Mouse (Mus musculus) heart, embryonic 15.5 days (tissue): Measurements from ENCODE around the gene Camk2g. TPM values are rescaled to one million over a fixed set of nuclear protein-coding genes. Genes with fewer than 3 reads are reported as not detected.

Experiments
- ATAC-seq: fragments of 200-750 bp; cut with Nextera tagmentation; replicated peaks from 2 replicates; pipeline ENCODE4 v1.8.0; 2017; ENCODE audit warnings: low read depth, moderate TSS enrichment; ENCODE audit not compliant: insufficient number of reproducible peaks, insufficient read depth, low FRiP score
- H3K27ac ChIP-seq: fragments of 300-500 bp; sonication (generic); 2 replicates; pipeline ENCODE4 v1.5.1; 2015; ENCODE audit warnings: mild to moderate bottlenecking, inconsistent platforms
- H3K27me3 ChIP-seq: fragments of 300-500 bp; sonication (generic); 2 replicates; pipeline ENCODE4 v1.6.1; 2015; ENCODE audit warnings: inconsistent platforms
- H3K36me3 ChIP-seq: fragments of 300-500 bp; sonication (generic); 2 replicates; pipeline ENCODE4 v1.6.1; 2015; ENCODE audit warnings: mild to moderate bottlenecking, inconsistent platforms
- H3K4me1 ChIP-seq: fragments of 300-500 bp; sonication (generic); replicated peaks from 2 replicates; pipeline ENCODE4 v1.6.1; 2015; ENCODE audit warnings: inconsistent platforms
- H3K4me2 ChIP-seq: fragments of 300-500 bp; sonication (generic); 2 replicates; pipeline ENCODE4 v1.6.1; 2015; ENCODE audit warnings: inconsistent platforms, mild to moderate bottlenecking, moderate library complexity
- H3K4me3 ChIP-seq: fragments of 300-500 bp; sonication (generic); 2 replicates; pipeline ENCODE4 v1.5.1; 2015; ENCODE audit warnings: mild to moderate bottlenecking, inconsistent platforms
- H3K9ac ChIP-seq: fragments of 300-500 bp; sonication (generic); 2 replicates; pipeline ENCODE4 v1.6.1; 2015; ENCODE audit warnings: mild to moderate bottlenecking, inconsistent platforms
- H3K9me3 ChIP-seq: fragments of 300-500 bp; sonication (generic); replicated peaks from 2 replicates; pipeline ENCODE4 v1.6.1; 2016; ENCODE audit warnings: inconsistent platforms
- WGBS: fragments of 180-500 bp; shearing (Covaris S2); methylation state at CpG from one replicate; pipeline ENCODE4 v1.1.7; 2015; ENCODE audit warnings: mixed read lengths; 5-methylcytosine and 5-hydroxymethylcytosine counted together
- polyA plus RNA-seq: library from polyadenylated mRNA; unstranded; fragments of >200 nt; fragmentation: Nextera tagmentation; extraction: Ambion mirVana; gene quantifications from 2 replicates; pipeline ENCODE4 v1.2.1, GENCODE M21; 2015

The Camk2g gene
- polyA plus RNA-seq, 1 experiment from 2014 or later, result 75.7 TPM

DNA sequence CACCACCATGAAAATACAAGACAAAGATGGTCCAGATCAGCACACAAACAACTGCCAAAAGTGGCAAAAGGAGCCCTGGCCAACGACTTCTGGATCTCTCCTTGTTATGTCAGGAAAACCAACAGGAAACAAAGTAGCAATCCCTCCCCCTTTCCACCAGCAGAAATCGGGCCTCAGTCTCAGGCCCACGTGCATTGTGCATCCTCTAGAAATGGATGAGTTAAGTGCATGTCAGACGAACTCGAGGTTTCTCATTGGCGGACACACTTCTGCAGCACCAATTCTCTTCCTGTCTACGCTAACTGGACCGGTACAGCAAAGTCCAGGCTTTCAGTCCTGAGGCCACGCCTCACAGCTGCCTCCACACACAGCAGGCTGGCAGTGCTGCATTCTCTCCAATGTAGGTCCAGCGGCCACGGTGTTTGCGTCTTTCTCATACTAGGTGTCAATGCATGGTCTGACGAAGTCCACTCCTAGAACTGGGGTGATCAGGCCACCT is 57.9 kb downstream of the Camk2g start:
- Histone ChIP-seq H3K4me2 (no peak overlapping the region), H3K9ac (no peak overlapping the region), H3K4me1 (peaks cover 41% of the 10 kb centered on the region), H3K4me3 (no peak overlapping the region), H3K27me3 (no peaks in the 10 kb centered on the region), H3K9me3 (no peaks in the 10 kb centered on the region), H3K36me3 (peaks cover 43% of the 10 kb centered on the region), H3K27ac (peak overlapping the region; percentile 93)
- no peak for ATAC-seq
- WGBS, result 75% methylated on average over 13 of the region's 13 CpGs

DNA sequence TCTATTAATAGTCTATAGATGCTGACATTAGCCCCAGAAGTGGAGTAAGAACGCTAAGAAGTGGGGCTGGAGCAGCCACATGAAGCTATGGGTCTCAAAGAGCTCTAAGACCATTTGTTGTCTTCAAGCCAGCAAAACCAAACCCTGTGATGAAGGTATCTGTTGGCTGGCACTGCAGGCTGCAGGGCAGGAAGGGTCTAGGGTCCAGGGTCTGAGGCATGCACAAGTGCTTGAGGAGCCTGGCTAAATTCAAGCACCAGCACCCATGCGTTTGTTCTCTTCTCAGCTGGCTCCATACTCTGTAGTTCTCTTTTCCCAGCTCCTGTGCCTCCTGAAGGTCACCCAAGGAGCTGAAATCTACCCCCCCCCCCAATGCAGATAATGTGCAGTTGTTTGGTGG is 58.8 kb downstream of the Camk2g start:
- Histone ChIP-seq H3K36me3 (peaks cover 40% of the 10 kb centered on the region), H3K4me3 (no peak overlapping the region)
- 53% methylated on average over 2 of the region's 2 CpGs for WGBS

GRCm38 (mm10) chr14:20733952-20734774 is 59.7 kb downstream of the Camk2g start, which contains the start of gene Ndst2:
Gene Ndst2 (minus strand): TSS chr14:20734562.
- WGBS, result under 1% methylated on average over 76 of the region's 81 CpGs
- H3K27me3 ChIP-seq, result no peaks in the 10 kb centered on the region
- no peaks in the 10 kb centered on the region for H3K9me3 ChIP-seq
- peak within 1 kb of the TSS; percentile 85 for H3K4me2 ChIP-seq
- H3K27ac ChIP-seq, result peak within 1 kb of the TSS; percentile 93
- ATAC-seq, result peak; percentile 97
- H3K4me1 ChIP-seq, result peaks cover 41% of the 10 kb centered on the region
- H3K36me3 ChIP-seq, result peaks cover 41% of the 10 kb centered on the region
- peak within 1 kb of the TSS; percentile 82 for H3K9ac ChIP-seq
- H3K4me3 ChIP-seq, result peak within 1 kb of the TSS; percentile 73

More for the DNA sequence above, 58.8 kb downstream of the Camk2g start:
- Histone ChIP-seq H3K4me1 (peaks cover 41% of the 10 kb centered on the region), H3K27ac (peak overlapping the region; percentile 93), H3K27me3 (no peaks in the 10 kb centered on the region), H3K4me2 (peak overlapping the region; percentile 85; the same call in 1 of the 2 replicates), H3K9me3 (no peaks in the 10 kb centered on the region), H3K9ac (0 out of 2 replicates have a peak overlapping the region, but pooled peaks have one; percentile 33)
- no peak for ATAC-seq

GRCm38 (mm10) chr14:20733041-20733951 is 60.6 kb downstream of the Camk2g start:
- no peak for ATAC-seq
- peak overlapping the region; percentile 73 for H3K4me3 ChIP-seq
- WGBS, result 40% methylated on average over 12 of the region's 12 CpGs
- peak overlapping the region; percentile 82 for H3K9ac ChIP-seq
- H3K9me3 ChIP-seq, result no peaks in the 10 kb centered on the region
- peaks cover 41% of the 10 kb centered on the region for H3K36me3 ChIP-seq
- peak overlapping the region; percentile 85 for H3K4me2 ChIP-seq
- no peaks in the 10 kb centered on the region for H3K27me3 ChIP-seq
- H3K27ac ChIP-seq, result peak overlapping the region; percentile 93
- peaks cover 41% of the 10 kb centered on the region for H3K4me1 ChIP-seq

DNA sequence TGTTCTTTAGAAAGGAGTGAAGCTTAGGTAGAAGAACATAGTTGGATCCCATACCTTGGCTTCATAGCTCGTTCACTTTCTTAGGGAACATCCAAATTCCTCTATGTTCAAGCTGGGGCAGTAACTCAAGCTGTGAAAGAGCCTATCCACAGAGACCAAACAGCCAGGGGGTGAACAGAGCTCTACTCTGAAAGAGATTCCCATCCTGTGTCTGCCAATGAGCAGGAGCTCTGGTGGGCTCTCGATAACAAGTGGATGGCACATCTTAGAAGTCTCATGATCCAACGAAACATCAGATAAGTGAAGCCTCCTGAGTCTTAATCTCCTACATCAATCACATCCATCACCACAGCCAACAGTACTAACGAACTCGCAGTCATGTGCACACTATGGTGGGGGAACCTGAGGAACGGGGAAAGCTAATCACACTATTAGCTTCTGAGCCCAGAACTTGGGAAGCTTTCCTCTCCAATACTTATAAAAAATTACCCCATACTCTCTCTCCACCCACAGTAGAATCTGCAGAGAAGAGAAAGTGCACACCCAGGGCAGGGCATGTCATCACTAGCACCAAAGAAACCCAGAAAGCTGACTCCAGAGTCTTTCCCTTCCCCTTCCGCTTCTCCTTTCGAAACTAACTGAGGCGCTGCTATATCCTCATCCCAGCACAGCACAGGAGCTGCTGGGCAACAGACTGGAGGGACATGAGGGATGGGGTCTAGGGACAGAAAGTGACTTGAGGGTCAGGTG is 62.9 kb downstream of the Camk2g start:
- no peak overlapping the region for H3K4me3 ChIP-seq
- H3K36me3 ChIP-seq, result peaks cover 41% of the 10 kb centered on the region
- no peaks in the 10 kb centered on the region for H3K9me3 ChIP-seq
- 79% methylated on average over 9 of the region's 9 CpGs for WGBS
- peaks cover 25% of the 10 kb centered on the region for H3K4me1 ChIP-seq
- no peak overlapping the region for H3K4me2 ChIP-seq
- no peak overlapping the region for H3K9ac ChIP-seq
- H3K27me3 ChIP-seq, result no peaks in the 10 kb centered on the region
- no peak for ATAC-seq
- H3K27ac ChIP-seq, result no peak overlapping the region

DNA sequence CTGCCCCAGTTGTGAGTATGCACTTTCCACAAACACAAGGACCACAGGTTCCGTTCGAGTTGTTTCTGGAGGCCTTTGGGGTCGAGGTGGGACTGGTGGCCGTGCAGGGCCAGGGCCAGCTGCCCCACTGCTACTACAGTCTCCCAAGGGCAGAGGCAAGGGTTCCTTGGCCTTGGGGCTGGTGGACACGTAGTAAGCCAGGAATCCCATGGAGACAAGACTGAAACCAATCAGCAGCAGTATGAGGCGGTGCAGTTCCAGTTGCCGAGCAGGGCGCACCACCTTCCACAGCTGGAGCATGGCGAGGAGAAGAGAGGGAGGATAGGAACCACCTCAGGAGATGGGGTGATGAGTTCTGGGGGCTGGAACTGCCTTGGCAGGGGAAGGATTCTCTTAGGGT is 64.0 kb downstream of the Camk2g start:
- H3K9ac ChIP-seq, result no peak overlapping the region
- peaks cover 24% of the 10 kb centered on the region for H3K4me1 ChIP-seq
- H3K27ac ChIP-seq, result no peak overlapping the region
- H3K4me3 ChIP-seq, result no peak overlapping the region
- no peaks in the 10 kb centered on the region for H3K9me3 ChIP-seq
- H3K27me3 ChIP-seq, result no peaks in the 10 kb centered on the region
- peaks cover 40% of the 10 kb centered on the region for H3K36me3 ChIP-seq
- WGBS, result 84% methylated on average over 9 of the region's 9 CpGs
- no peak overlapping the region for H3K4me2 ChIP-seq
- no peak for ATAC-seq

DNA sequence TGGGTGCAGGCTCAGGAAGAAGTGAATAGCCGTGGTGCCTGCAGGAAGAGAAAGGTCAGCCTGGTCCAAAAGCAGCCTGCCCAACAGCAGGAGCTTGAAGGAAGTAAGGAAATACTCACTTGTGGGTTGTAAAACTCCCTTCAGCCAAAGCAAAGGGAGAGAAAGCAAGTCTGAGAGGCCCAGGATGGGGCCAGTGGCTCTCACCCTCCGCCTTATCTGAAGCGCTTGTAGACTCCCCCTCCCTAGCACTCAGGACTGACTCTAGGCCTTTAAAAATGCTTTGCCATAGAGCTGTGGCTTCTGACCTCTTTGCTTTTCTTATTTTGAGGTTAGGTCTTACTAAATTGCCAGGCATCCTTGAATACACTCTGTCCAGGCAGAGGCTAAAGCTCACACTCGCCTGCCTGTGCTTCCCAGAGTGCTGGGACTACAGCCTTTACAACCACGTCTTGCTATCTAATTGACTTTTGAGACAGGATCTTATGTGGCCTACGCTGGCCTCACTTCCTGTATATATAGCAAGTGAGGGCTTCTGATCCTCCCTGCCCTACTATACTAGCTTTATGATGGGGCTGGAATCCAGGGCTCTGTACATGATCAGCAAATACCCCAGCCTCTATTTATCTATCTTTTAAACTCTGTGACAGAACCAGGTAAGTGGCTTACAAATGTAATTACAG is 68.1 kb downstream of the Camk2g start:
- Histone ChIP-seq H3K9ac (no peak overlapping the region), H3K4me2 (0 out of 2 replicates have a peak overlapping the region, but pooled peaks have one; percentile 6)
- 31% methylated on average over 6 of the region's 6 CpGs for WGBS

DNA sequence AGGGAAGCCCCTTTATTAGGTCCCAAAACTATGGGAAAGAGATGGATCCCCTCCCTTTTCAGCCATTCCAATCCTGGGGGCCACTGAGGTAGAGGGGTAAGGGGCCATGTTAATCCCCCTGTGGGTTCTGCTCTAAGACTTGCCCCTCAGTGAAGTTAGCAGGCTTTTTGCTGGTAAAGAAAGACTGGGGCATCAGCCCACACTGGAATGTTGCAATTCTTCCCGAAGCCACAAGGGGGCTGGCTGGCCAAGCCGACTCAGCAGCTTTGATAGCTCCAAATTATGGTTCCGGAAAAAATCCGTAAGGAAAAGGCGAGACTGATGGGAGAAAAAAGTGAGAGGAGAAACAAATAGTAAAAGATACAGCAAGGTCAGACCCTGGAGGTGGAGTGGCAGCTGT is 69.8 kb downstream of the Camk2g start:
- H3K4me3 ChIP-seq, result no peak overlapping the region
- 21% methylated on average over 5 of the region's 5 CpGs for WGBS
- H3K4me2 ChIP-seq, result no peak overlapping the region
- H3K4me1 ChIP-seq, result peaks cover 12% of the 10 kb centered on the region
- H3K36me3 ChIP-seq, result peaks cover 84% of the 10 kb centered on the region
- no peak for ATAC-seq
- no peaks in the 10 kb centered on the region for H3K9me3 ChIP-seq
- no peaks in the 10 kb centered on the region for H3K27me3 ChIP-seq
- no peak overlapping the region for H3K9ac ChIP-seq
- no peak overlapping the region for H3K27ac ChIP-seq

More for the DNA sequence above, 68.1 kb downstream of the Camk2g start:
- Histone ChIP-seq H3K27ac (peak overlapping the region; percentile 62), H3K9me3 (no peaks in the 10 kb centered on the region), H3K4me1 (peaks cover 12% of the 10 kb centered on the region), H3K36me3 (peaks cover 80% of the 10 kb centered on the region), H3K27me3 (no peaks in the 10 kb centered on the region), H3K4me3 (no peak overlapping the region)
- no peak for ATAC-seq

- H3K4me2 ChIP-seq, result no peak overlapping the region
- peaks cover 83% of the 10 kb centered on the region for H3K36me3 ChIP-seq
- H3K9ac ChIP-seq, result no peak overlapping the region
- H3K4me1 ChIP-seq, result peaks cover 12% of the 10 kb centered on the region
- H3K9me3 ChIP-seq, result no peaks in the 10 kb centered on the region
- H3K27me3 ChIP-seq, result no peaks in the 10 kb centered on the region
- H3K4me3 ChIP-seq, result no peak overlapping the region
- no peak overlapping the region for H3K27ac ChIP-seq
- WGBS, result 88% methylated on average over 12 of the region's 12 CpGs
- ATAC-seq, result no peak
Observed at GRCm38 (mm10) chr14:20723006-20723405, 70.9 kb downstream of the Camk2g start.

DNA sequence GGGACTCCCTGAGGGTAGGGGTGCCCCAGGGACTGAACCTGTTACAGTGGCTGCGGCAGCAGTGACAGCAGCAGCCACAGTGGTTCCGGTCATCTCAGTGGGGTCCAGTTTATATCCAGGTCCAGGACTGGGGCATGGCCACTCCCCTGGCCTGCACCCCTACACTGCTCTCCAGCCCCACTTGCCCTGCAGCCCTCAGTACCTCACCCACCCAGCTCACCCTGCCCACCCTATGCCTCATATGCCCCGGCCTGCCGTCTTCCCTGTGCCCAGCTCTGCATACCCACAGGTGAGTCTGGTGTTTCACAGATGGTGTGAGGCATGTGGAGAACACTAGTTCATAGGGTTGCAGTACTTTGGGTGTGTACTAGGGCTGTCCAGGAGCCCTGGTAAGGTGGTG is 72.5 kb downstream of the Camk2g start:
- Histone ChIP-seq H3K9ac (no peak overlapping the region), H3K27me3 (no peaks in the 10 kb centered on the region), H3K4me2 (no peak overlapping the region), H3K27ac (no peak overlapping the region), H3K4me1 (peaks cover 12% of the 10 kb centered on the region), H3K9me3 (no peaks in the 10 kb centered on the region), H3K36me3 (peaks cover 87% of the 10 kb centered on the region), H3K4me3 (no peak overlapping the region)
- 66% methylated on average over 4 of the region's 4 CpGs for WGBS
- no peak for ATAC-seq
